Mouse (Mus musculus) kidney, adult 2 months (tissue): ENCODE data around the gene Washc1.

Experiments
- CTCF ChIP-seq: fragments of 200-500 bp; conservative IDR thresholded peaks from 2 replicates; pipeline ENCODE4 v1.5.1; 2011; ENCODE audit warnings: low read depth, mild to moderate bottlenecking, control low read depth, low read length, moderate library complexity, mixed read lengths; ENCODE audit not compliant: insufficient read depth, insufficient read length
- POLR2A ChIP-seq: fragments of 200-500 bp; IDR thresholded peaks from one replicate; pipeline ENCODE4 v1.6.1; 2011; ENCODE audit warnings: low read depth, low read length, control low read depth

- TF ChIP-seq CTCF (no peak), POLR2A (no peak)
Observed at GRCm38 (mm10) chr17:66065115-66065514, 46.2 kb upstream of the Washc1 start.
